Mouse (Mus musculus) stomach, postnatal 0 days (tissue): Measurements from ENCODE around the gene Cyb561d2. TPM values are rescaled to one million over a fixed set of nuclear protein-coding genes. Genes with fewer than 3 reads are reported as not detected.
A peak's percentile ranks its signal among the peaks of the same experiment; 100 is the strongest.

Experiments
- ATAC-seq: fragments of 200-750 bp; cut with Nextera tagmentation; 2 replicates; pipeline ENCODE4 v1.8.0; 2017; ENCODE audit not compliant: low FRiP score, low TSS enrichment
- DNase-seq: peaks from one replicate; pipeline ENCODE4 v3.0.0-alpha.2; 2016; ENCODE audit warnings: low spot score
- H3K27ac ChIP-seq: fragments of 300-500 bp; sonication (generic); replicated peaks from 2 replicates; pipeline ENCODE4 v1.5.1; 2014; ENCODE audit warnings: mild to moderate bottlenecking, control low read depth
- H3K27me3 ChIP-seq: fragments of 300-500 bp; sonication (generic); 2 replicates; pipeline ENCODE4 v1.6.1; 2014; ENCODE audit warnings: low read length; ENCODE audit not compliant: control insufficient read depth, insufficient read depth
- H3K36me3 ChIP-seq: fragments of 300-500 bp; sonication (generic); 2 replicates; pipeline ENCODE4 v1.6.1; 2014; ENCODE audit warnings: low read length, mixed read lengths; ENCODE audit not compliant: control insufficient read depth, insufficient read depth
- H3K4me1 ChIP-seq: fragments of 300-500 bp; sonication (generic); replicated peaks from 2 replicates; pipeline ENCODE4 v1.6.1; 2014; ENCODE audit warnings: antibody characterized with exemption; ENCODE audit not compliant: control insufficient read depth, insufficient read depth
- H3K4me2 ChIP-seq: fragments of 300-500 bp; sonication (generic); replicated peaks from 2 replicates; pipeline ENCODE4 v1.6.1; 2014; ENCODE audit warnings: low read depth, mild to moderate bottlenecking, control low read depth, moderate library complexity
- H3K4me3 ChIP-seq: fragments of 300-500 bp; sonication (generic); 2 replicates; pipeline ENCODE4 v1.5.1; 2014; ENCODE audit warnings: low read depth, low read length, control low read depth
- H3K9ac ChIP-seq: fragments of 300-500 bp; sonication (generic); 2 replicates; pipeline ENCODE4 v1.6.1; 2014; ENCODE audit warnings: mild to moderate bottlenecking, low read length, control low read depth, mixed read lengths
- H3K9me3 ChIP-seq: fragments of 300-500 bp; sonication (generic); 2 replicates; pipeline ENCODE4 v1.6.1; 2016; ENCODE audit warnings: low read length; ENCODE audit not compliant: control insufficient read depth
- CTCF ChIP-seq: IDR thresholded peaks from 2 replicates; pipeline ENCODE4 v1.5.1; 2016; ENCODE audit warnings: antibody characterized with exemption, low read depth, mild to moderate bottlenecking, moderate library complexity
- EP300 ChIP-seq: optimal IDR thresholded peaks from 2 replicates; pipeline ENCODE3; 2016; ENCODE audit warnings: antibody characterized with exemption
- WGBS: fragments of 180-500 bp; shearing (Covaris S2); extraction: QIAGEN DNeasy Blood & Tissue Kit; methylation state at CpG from one replicate; pipeline ENCODE4 v1.1.7; 2014; 5-methylcytosine and 5-hydroxymethylcytosine counted together
- polyA plus RNA-seq: library from polyadenylated mRNA; unstranded; fragments of >200 nt; fragmentation: Nextera tagmentation; extraction: Ambion mirVana; gene quantifications from 2 replicates; pipeline ENCODE4 v1.2.1, GENCODE M21; 2015

Gene Cyb561d2
- polyA plus RNA-seq, 1 experiment from 2014 or later = 28.2 TPM

- H3K4me3 ChIP-seq = peak overlapping the region; percentile 76
- DNase-seq (no peak), ATAC-seq (no peak)
- TF ChIP-seq EP300 = no peak
- TF ChIP-seq CTCF = no peak; the same call in 1 of the 2 replicates
- H3K4me2 ChIP-seq = peak overlapping the region; percentile 71
- H3K36me3 ChIP-seq = peaks cover 6% of the 10 kb centered on the region; the same call in 1 of the 2 replicates
- WGBS = 33% methylated on average over 13 of the region's 13 CpGs
- no peaks in the 10 kb centered on the region for H3K27me3 ChIP-seq
- no peaks in the 10 kb centered on the region for H3K9me3 ChIP-seq
- peak overlapping the region; percentile 86 for H3K27ac ChIP-seq
- H3K4me1 ChIP-seq = peaks cover 11% of the 10 kb centered on the region
- H3K9ac ChIP-seq = peak overlapping the region; percentile 82
These were observed 28.0 kb upstream of the Cyb561d2 start for GRCm38 (mm10) chr9:107570016-107570415.

DNA sequence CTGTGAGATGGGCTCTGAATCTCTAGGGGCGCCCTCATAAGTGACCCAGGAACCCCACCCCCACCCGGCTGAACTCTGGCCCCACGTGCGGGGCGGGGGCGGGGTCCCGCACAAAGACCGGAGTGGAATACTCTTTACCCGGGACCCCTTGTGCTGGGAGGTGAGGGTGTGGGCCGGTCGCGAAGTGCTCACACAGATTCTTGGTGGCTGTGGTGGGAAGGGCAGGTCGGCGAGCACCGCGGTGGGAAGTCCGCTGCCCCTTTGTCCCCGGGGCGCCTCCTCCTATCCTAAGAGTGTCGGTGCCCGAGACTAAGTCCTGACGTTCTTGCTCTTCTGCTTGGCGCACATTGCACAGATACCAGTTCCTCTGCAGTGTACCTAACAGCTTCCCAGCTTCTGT, 27.3 kb upstream of the Cyb561d2 start:
- WGBS = under 1% methylated on average over 17 of the region's 23 CpGs
- peaks cover 6% of the 10 kb centered on the region; the same call in 1 of the 2 replicates for H3K36me3 ChIP-seq
- peak overlapping the region; percentile 71 for H3K4me2 ChIP-seq
- peak overlapping the region; percentile 76 for H3K4me3 ChIP-seq
- no peak for DNase-seq
- TF ChIP-seq CTCF = no peak
- TF ChIP-seq EP300 = no peak
- no peaks in the 10 kb centered on the region for H3K27me3 ChIP-seq
- peaks cover 11% of the 10 kb centered on the region for H3K4me1 ChIP-seq
- no peaks in the 10 kb centered on the region for H3K9me3 ChIP-seq
- H3K27ac ChIP-seq = peak overlapping the region; percentile 86
- 0 out of 2 replicates have a peak, but pooled peaks have one; percentile 1 for ATAC-seq
- peak overlapping the region; percentile 82 for H3K9ac ChIP-seq

DNA sequence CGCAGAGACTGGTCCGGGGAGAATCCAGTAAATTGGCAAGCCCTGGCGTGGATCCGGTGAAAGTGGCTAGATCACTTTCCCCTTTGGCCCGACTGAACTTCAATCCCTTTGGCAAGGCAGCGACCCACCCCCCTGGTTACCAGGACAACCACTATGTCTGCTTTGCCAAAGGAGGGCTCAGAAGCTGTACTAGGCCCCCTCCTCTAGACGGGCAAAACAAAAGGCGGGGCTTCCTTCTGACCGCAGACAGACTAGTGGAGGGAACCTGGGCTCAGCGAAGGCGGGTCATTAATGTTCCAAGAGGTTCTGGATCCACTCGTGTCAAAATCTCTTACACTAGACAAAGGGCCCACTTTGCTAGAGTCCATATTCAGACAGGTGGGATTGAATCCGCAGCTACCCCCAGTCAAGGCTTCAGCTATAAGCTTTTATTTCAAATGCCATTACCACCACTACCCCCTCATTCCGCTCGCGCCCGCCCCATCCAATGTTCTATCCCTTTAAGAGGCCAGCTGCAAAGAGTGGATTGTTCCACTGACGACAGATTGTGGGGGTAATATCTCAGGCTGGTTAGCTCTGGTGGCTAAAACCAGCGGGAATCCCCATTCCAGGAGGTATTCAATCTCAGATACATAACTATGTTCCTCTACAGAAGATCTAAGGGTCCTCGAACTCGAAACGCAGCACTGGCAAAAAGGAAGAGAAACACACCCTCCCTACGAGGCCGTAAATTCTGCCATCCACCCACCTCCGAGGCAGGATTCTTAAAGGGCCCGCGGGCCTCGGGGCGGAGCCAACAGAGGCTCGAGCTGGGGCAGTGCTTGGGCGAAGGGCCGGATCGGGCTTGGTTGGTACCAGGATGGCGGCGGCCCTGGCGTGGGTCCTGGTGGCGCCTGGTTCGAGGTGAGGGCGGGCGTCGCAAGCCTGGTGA, 26.6 kb upstream of the Cyb561d2 start:
- WGBS = under 1% methylated on average over 40 of the region's 41 CpGs
- peak overlapping the region; percentile 76 for H3K4me3 ChIP-seq
- TF ChIP-seq EP300 = peak; percentile 93
- TF ChIP-seq CTCF = no peak
- peak overlapping the region; percentile 86 for H3K27ac ChIP-seq
- H3K4me1 ChIP-seq = peaks cover 17% of the 10 kb centered on the region
- H3K4me2 ChIP-seq = peak overlapping the region; percentile 71
- H3K9ac ChIP-seq = peak overlapping the region; percentile 82
- DNase-seq (peak; percentile 90), ATAC-seq (peak; percentile 79)
- no peaks in the 10 kb centered on the region for H3K27me3 ChIP-seq
- no peaks in the 10 kb centered on the region for H3K9me3 ChIP-seq
- peaks cover 6% of the 10 kb centered on the region; the same call in 1 of the 2 replicates for H3K36me3 ChIP-seq

DNA sequence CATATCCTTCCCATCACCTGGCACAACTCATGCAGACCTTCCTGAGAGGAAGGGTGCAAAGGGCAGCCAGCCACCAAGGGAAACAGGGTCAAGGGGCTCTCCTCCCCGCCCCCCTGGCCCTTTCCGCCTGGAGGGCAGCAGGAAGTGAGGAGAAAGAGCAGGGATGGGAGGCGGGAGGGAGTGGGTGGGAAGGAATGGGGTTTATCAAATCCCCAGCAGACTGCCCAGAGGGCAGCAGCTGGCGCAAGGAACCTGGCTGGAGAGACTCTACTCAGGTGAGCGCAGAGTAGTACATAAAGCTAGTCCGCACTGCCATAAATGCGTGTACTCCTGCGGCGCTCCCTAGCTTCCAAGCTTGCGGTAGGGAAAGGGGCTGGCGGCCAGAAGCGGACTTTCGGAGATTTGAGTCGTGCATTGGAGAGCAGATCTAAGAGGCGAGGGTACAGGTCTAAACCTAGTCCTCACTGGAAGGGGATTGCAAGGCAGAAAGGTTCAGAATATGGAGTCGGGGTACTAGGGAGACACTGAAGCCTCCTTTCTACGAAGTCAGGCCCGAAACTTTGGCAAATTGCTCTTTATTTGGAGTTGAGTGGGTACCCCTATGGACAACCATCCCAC, 25.8 kb upstream of the Cyb561d2 start, which contains the start of gene Hyal2:
Gene Hyal2, plus strand, starts transcription at position 244 of the 618 bp plus-strand sequence.
- WGBS = 13% methylated on average over 18 of the region's 18 CpGs
- H3K9me3 ChIP-seq = no peaks in the 10 kb centered on the region
- DNase-seq (peak; percentile 53), ATAC-seq (no peak)
- peaks cover 17% of the 10 kb centered on the region for H3K4me1 ChIP-seq
- no peak for TF ChIP-seq EP300
- 0 out of 2 replicates have a peak, but pooled peaks have one; percentile 16 for TF ChIP-seq CTCF
- H3K27ac ChIP-seq = peak within 1 kb of the TSS; percentile 86
- peak within 1 kb of the TSS; percentile 71 for H3K4me2 ChIP-seq
- H3K27me3 ChIP-seq = no peaks in the 10 kb centered on the region
- peak within 1 kb of the TSS; percentile 82 for H3K9ac ChIP-seq
- peaks cover 6% of the 10 kb centered on the region; the same call in 1 of the 2 replicates for H3K36me3 ChIP-seq
- H3K4me3 ChIP-seq = peak within 1 kb of the TSS; percentile 76

DNA sequence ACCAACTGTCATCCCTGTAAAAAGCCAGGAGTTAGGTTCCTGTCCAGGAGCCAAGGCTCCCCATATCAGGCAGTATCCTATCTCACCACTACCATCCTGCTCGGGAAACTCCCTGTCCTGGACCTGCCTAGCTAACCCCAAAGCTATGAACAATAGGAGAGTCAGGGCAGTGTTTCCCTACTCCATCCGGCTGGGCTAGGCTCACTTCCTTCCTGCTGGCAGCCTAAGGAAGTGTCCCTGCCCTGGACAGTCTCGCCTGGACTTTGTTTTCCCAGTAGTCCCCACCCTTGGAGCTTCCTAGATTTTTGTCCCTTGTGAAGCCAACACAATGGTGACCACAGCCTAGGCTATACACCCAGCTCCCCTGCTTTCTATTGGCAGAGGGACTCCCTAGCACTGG, 24.9 kb upstream of the Cyb561d2 start:
- no peaks in the 10 kb centered on the region for H3K9me3 ChIP-seq
- TF ChIP-seq EP300 (no peak), CTCF (peak; percentile 27)
- no peak overlapping the region for H3K4me3 ChIP-seq
- no peaks in the 10 kb centered on the region for H3K27me3 ChIP-seq
- no peak overlapping the region for H3K9ac ChIP-seq
- 48% methylated on average over 3 of the region's 3 CpGs for WGBS
- peak overlapping the region; percentile 86 for H3K27ac ChIP-seq
- ATAC-seq = peak; percentile 11
- DNase-seq = no peak
- peaks cover 17% of the 10 kb centered on the region for H3K4me1 ChIP-seq
- no peak overlapping the region for H3K4me2 ChIP-seq
- peaks cover 4% of the 10 kb centered on the region; the same call in 1 of the 2 replicates for H3K36me3 ChIP-seq
